Mouse (Mus musculus): ENCODE results near the gene Lrrc28. TPM values are rescaled to one million over a fixed set of nuclear protein-coding genes. Genes with fewer than 3 reads are reported as not detected.

The Lrrc28 gene
- total and polyA plus RNA-seq, 3 experiments: 8.9 to 41.2 (median 16.6) TPM

- DNase-seq (ENCODE audit: low spot score) (no peak), ATAC-seq (ENCODE audit: extremely low read depth, insufficient number of reproducible peaks, low FRiP score, poor library complexity, severe bottlenecking) (no peak)
- no peaks in the 10 kb centered on the region for H3K9me3 ChIP-seq (replicated peaks)
- H3K4me1 ChIP-seq (ENCODE audit: insufficient read depth, low read depth, low read length): no peaks in the 10 kb centered on the region
- H3K36me3 ChIP-seq (replicated peaks): no peaks in the 10 kb centered on the region
- H3K27me3 ChIP-seq (ENCODE audit: insufficient read depth, low read length): no peaks in the 10 kb centered on the region; the same call in 1 of the 2 replicates
- H3K4me3 ChIP-seq (ENCODE audit: low read depth, low read length): no peak overlapping the region
- TF ChIP-seq CTCF (IDR thresholded peaks at IDR 0.05; ENCODE audit: low read depth, low read length): no peak
- TF ChIP-seq TAL1 (conservative IDR thresholded peaks at IDR 0.05; ENCODE audit: low read depth, low read length): no peak
- TF ChIP-seq GATA2 (IDR thresholded peaks at IDR 0.05; ENCODE audit: borderline replicate concordance, low read depth, low read length): no peak
- no peak for TF ChIP-seq GATA1 (IDR thresholded peaks at IDR 0.05; ENCODE audit: borderline replicate concordance, low read length)
- no peak for TF ChIP-seq POLR2AphosphoS5 (IDR thresholded peaks at IDR 0.05; ENCODE audit: insufficient replicate concordance, low read depth, low read length)
Measured at GRCm38 (mm10) chr7:67479576-67480413, 165.3 kb downstream of the Lrrc28 start.

GRCm38 (mm10) chr7:67479168-67479567, 165.9 kb downstream of the Lrrc28 start:
- H3K4me3 ChIP-seq (ENCODE audit: low read depth, low read length): no peak overlapping the region
- H3K36me3 ChIP-seq (replicated peaks): no peaks in the 10 kb centered on the region
- ATAC-seq (ENCODE audit: extremely low read depth, insufficient number of reproducible peaks, low FRiP score, poor library complexity, severe bottlenecking) (no peak), DNase-seq (ENCODE audit: low spot score) (no peak)
- H3K9me3 ChIP-seq (replicated peaks): no peaks in the 10 kb centered on the region
- TF ChIP-seq GATA1 (IDR thresholded peaks at IDR 0.05; ENCODE audit: borderline replicate concordance, low read length) (no peak), POLR2AphosphoS5 (IDR thresholded peaks at IDR 0.05; ENCODE audit: insufficient replicate concordance, low read depth, low read length) (no peak), GATA2 (IDR thresholded peaks at IDR 0.05; ENCODE audit: borderline replicate concordance, low read depth, low read length) (no peak), CTCF (IDR thresholded peaks at IDR 0.05; ENCODE audit: low read depth, low read length) (no peak), TAL1 (conservative IDR thresholded peaks at IDR 0.05; ENCODE audit: low read depth, low read length) (no peak)
- H3K4me1 ChIP-seq (ENCODE audit: insufficient read depth, low read depth, low read length): no peaks in the 10 kb centered on the region
- H3K27me3 ChIP-seq (ENCODE audit: insufficient read depth, low read length): no peaks in the 10 kb centered on the region; the same call in 1 of the 2 replicates

- no peaks in the 10 kb centered on the region; the same call in 1 of the 2 replicates for H3K27me3 ChIP-seq (ENCODE audit: insufficient read depth, low read length)
- H3K4me1 ChIP-seq (ENCODE audit: insufficient read depth, low read depth, low read length): no peaks in the 10 kb centered on the region
- H3K36me3 ChIP-seq (replicated peaks): no peaks in the 10 kb centered on the region
- H3K4me3 ChIP-seq (ENCODE audit: low read depth, low read length): no peak overlapping the region
- DNase-seq (ENCODE audit: low spot score): no peak
- no peaks in the 10 kb centered on the region for H3K9me3 ChIP-seq (replicated peaks)
- TF ChIP-seq POLR2AphosphoS5 (IDR thresholded peaks at IDR 0.05; ENCODE audit: insufficient replicate concordance, low read depth, low read length): no peak
- TF ChIP-seq CTCF (IDR thresholded peaks at IDR 0.05; ENCODE audit: low read depth, low read length): no peak
- TF ChIP-seq TAL1 (conservative IDR thresholded peaks at IDR 0.05; ENCODE audit: low read depth, low read length): no peak
- no peak for TF ChIP-seq GATA2 (IDR thresholded peaks at IDR 0.05; ENCODE audit: borderline replicate concordance, low read depth, low read length)
- no peak for TF ChIP-seq GATA1 (IDR thresholded peaks at IDR 0.05; ENCODE audit: borderline replicate concordance, low read length)
- no peak for ATAC-seq (ENCODE audit: extremely low read depth, insufficient number of reproducible peaks, low FRiP score, poor library complexity, severe bottlenecking)
Measured at GRCm38 (mm10) chr7:67477996-67478395, 167.1 kb downstream of the Lrrc28 start.

- TF ChIP-seq POLR2AphosphoS5 (IDR thresholded peaks at IDR 0.05; ENCODE audit: insufficient replicate concordance, low read depth, low read length) (no peak), TAL1 (conservative IDR thresholded peaks at IDR 0.05; ENCODE audit: low read depth, low read length) (no peak), GATA2 (IDR thresholded peaks at IDR 0.05; ENCODE audit: borderline replicate concordance, low read depth, low read length) (no peak), GATA1 (IDR thresholded peaks at IDR 0.05; ENCODE audit: borderline replicate concordance, low read length) (no peak), CTCF (IDR thresholded peaks at IDR 0.05; ENCODE audit: low read depth, low read length) (no peak)
- H3K9me3 ChIP-seq (replicated peaks): no peaks in the 10 kb centered on the region
- H3K4me1 ChIP-seq (ENCODE audit: insufficient read depth, low read depth, low read length): no peaks in the 10 kb centered on the region
- H3K36me3 ChIP-seq (replicated peaks): no peaks in the 10 kb centered on the region
- DNase-seq (ENCODE audit: low spot score): no peak
- no peaks in the 10 kb centered on the region for H3K27me3 ChIP-seq (ENCODE audit: insufficient read depth, low read length)
- no peak overlapping the region for H3K4me3 ChIP-seq (ENCODE audit: low read depth, low read length)
- ATAC-seq (ENCODE audit: extremely low read depth, insufficient number of reproducible peaks, low FRiP score, poor library complexity, severe bottlenecking): no peak
Measured at GRCm38 (mm10) chr7:67471295-67471694, 173.8 kb downstream of the Lrrc28 start.

GRCm38 (mm10) chr7:67468802-67469408, 176.2 kb downstream of the Lrrc28 start:
- TF ChIP-seq GATA2 (IDR thresholded peaks at IDR 0.05; ENCODE audit: borderline replicate concordance, low read depth, low read length) (no peak), GATA1 (IDR thresholded peaks at IDR 0.05; ENCODE audit: borderline replicate concordance, low read length) (no peak), CTCF (IDR thresholded peaks at IDR 0.05; ENCODE audit: low read depth, low read length) (no peak), POLR2AphosphoS5 (IDR thresholded peaks at IDR 0.05; ENCODE audit: insufficient replicate concordance, low read depth, low read length) (no peak), TAL1 (conservative IDR thresholded peaks at IDR 0.05; ENCODE audit: low read depth, low read length) (no peak)
- no peak for ATAC-seq (ENCODE audit: extremely low read depth, insufficient number of reproducible peaks, low FRiP score, poor library complexity, severe bottlenecking)
- H3K4me3 ChIP-seq (ENCODE audit: low read depth, low read length): no peak overlapping the region
- no peaks in the 10 kb centered on the region for H3K36me3 ChIP-seq (replicated peaks)
- no peaks in the 10 kb centered on the region for H3K4me1 ChIP-seq (ENCODE audit: insufficient read depth, low read depth, low read length)
- DNase-seq (ENCODE audit: low spot score): no peak
- H3K27me3 ChIP-seq (ENCODE audit: insufficient read depth, low read length): no peaks in the 10 kb centered on the region
- no peaks in the 10 kb centered on the region for H3K9me3 ChIP-seq (replicated peaks)

- H3K27me3 ChIP-seq (ENCODE audit: insufficient read depth, low read length): no peaks in the 10 kb centered on the region
- ATAC-seq (ENCODE audit: extremely low read depth, insufficient number of reproducible peaks, low FRiP score, poor library complexity, severe bottlenecking): no peak
- H3K4me1 ChIP-seq (ENCODE audit: insufficient read depth, low read depth, low read length): no peaks in the 10 kb centered on the region
- TF ChIP-seq POLR2AphosphoS5 (IDR thresholded peaks at IDR 0.05; ENCODE audit: insufficient replicate concordance, low read depth, low read length): no peak
- no peak for TF ChIP-seq CTCF (IDR thresholded peaks at IDR 0.05; ENCODE audit: low read depth, low read length)
- no peak for TF ChIP-seq TAL1 (conservative IDR thresholded peaks at IDR 0.05; ENCODE audit: low read depth, low read length)
- TF ChIP-seq GATA1 (IDR thresholded peaks at IDR 0.05; ENCODE audit: borderline replicate concordance, low read length): no peak
- no peak for TF ChIP-seq GATA2 (IDR thresholded peaks at IDR 0.05; ENCODE audit: borderline replicate concordance, low read depth, low read length)
- no peak for DNase-seq (ENCODE audit: low spot score)
- no peak overlapping the region for H3K4me3 ChIP-seq (ENCODE audit: low read depth, low read length)
- H3K9me3 ChIP-seq (replicated peaks): no peaks in the 10 kb centered on the region
- H3K36me3 ChIP-seq (replicated peaks): no peaks in the 10 kb centered on the region
Measured at GRCm38 (mm10) chr7:67468180-67468579, 176.9 kb downstream of the Lrrc28 start.
